Mouse (Mus musculus): Measurements from ENCODE around the gene Slbp. TPM values are rescaled to one million over a fixed set of nuclear protein-coding genes. Genes with fewer than 3 reads are reported as not detected.
A peak's percentile ranks its signal among the peaks of the same experiment; 100 is the strongest.

Gene Slbp
- total RNA-seq (2022) = 10 to 100 TPM; 34.0 to 42.1 (median 38.5) TPM

- peak; percentile 95 for DNase-seq
These were observed at the start of gene Slbp for GRCm38 (mm10) chr5:33651921-33652782. TSS of gene Slbp (minus strand) at chr5:33652574.

GRCm38 (mm10) chr5:33701832-33702231 lies 49.5 kb upstream of the Slbp start:
- DNase-seq = no peak

- no peak for DNase-seq
These were observed 47.6 kb upstream of the Slbp start for GRCm38 (mm10) chr5:33700010-33700409.

- no peak for DNase-seq
These were observed 46.3 kb upstream of the Slbp start for GRCm38 (mm10) chr5:33698669-33699068.

- no peak for DNase-seq
These were observed 45.7 kb upstream of the Slbp start for GRCm38 (mm10) chr5:33697947-33698512.

DNA sequence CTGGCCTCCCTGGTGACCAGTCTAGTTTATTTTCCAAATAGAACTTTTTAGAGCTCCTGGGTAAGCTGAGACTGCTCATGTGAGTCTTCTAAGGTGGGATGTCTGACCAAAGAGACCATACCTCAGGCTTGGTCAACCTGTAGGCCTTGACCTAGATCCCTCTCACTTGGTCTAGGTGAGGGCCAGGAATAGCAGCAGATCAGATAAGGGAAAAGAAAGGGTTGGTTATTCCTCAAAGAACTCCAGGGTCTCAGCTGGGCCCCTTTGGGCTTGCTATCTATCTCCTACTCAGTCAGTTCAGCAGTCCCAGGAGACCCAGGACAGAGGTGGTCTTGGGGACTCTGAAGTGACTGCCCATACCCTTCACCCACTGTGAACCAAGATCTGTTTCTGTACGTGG lies 45.2 kb upstream of the Slbp start:
- no peak for DNase-seq

- no peak for DNase-seq
These were observed 44.1 kb upstream of the Slbp start for GRCm38 (mm10) chr5:33696430-33696829.

GRCm38 (mm10) chr5:33695718-33696121 lies 43.3 kb upstream of the Slbp start:
- no peak for DNase-seq

GRCm38 (mm10) chr5:33694848-33695717 lies 42.7 kb upstream of the Slbp start:
- no peak for DNase-seq

GRCm38 (mm10) chr5:33694461-33694847 lies 42.1 kb upstream of the Slbp start:
- no peak for DNase-seq

DNA sequence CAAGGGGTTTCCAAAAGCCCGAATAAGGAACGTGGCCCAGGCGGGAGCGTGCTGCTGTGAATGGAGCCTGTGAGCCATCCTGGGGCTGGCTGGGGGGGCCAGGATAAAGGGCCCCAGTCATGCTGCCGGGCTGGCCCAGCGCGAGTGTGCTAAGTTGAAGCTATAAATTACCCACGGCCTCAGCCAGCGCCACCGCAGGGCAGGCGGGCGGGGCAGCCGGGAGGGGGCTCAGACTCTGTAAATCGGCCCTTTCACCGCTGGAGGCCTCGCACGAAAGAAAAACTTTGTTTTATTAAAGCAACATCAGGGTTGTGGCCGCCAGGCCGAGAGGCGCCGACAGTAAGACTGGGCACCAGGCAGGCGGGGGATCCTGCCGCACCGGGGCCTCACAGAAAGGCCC lies 40.0 kb upstream of the Slbp start:
- no peak for DNase-seq

DNA sequence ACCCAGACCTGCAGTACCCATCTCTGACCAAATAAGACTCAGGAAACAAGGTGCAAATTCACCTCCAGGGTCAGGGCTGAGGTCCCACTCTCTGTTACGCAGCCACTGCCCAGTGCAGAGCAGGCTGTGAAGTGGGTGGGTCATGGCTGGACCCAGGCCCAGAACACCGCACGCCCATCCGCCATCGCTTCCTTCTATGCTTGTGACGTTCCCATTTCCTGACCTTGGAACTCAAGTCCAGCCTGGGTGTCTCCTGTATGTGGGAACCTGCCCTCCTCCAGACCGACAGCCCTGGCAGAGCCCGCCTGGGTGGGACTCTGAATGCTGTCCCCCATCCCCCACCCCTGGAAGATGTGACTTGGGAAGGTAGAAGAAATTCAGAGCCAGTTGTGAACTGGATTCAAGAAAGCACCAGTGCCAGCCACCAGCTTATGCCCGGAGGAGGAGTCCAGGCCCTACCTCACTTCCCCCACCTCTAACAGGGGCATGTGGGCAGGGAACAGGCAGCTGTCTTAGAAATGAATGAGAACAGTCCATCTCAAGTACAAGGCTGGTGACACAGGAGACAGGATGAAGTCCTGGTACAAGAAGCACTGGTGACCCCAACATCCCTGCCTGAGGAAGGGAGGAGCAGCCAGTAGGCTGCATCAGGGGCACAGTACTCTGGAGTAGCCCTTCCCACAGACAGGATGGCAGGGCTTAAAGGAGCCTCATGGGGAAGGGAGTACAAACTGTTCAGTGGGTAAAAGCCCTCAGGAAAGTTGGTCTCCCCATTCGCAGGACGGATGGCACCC lies 37.7 kb upstream of the Slbp start:
- no peak for DNase-seq

GRCm38 (mm10) chr5:33689221-33689844 lies 37.0 kb upstream of the Slbp start:
- no peak for DNase-seq

DNA sequence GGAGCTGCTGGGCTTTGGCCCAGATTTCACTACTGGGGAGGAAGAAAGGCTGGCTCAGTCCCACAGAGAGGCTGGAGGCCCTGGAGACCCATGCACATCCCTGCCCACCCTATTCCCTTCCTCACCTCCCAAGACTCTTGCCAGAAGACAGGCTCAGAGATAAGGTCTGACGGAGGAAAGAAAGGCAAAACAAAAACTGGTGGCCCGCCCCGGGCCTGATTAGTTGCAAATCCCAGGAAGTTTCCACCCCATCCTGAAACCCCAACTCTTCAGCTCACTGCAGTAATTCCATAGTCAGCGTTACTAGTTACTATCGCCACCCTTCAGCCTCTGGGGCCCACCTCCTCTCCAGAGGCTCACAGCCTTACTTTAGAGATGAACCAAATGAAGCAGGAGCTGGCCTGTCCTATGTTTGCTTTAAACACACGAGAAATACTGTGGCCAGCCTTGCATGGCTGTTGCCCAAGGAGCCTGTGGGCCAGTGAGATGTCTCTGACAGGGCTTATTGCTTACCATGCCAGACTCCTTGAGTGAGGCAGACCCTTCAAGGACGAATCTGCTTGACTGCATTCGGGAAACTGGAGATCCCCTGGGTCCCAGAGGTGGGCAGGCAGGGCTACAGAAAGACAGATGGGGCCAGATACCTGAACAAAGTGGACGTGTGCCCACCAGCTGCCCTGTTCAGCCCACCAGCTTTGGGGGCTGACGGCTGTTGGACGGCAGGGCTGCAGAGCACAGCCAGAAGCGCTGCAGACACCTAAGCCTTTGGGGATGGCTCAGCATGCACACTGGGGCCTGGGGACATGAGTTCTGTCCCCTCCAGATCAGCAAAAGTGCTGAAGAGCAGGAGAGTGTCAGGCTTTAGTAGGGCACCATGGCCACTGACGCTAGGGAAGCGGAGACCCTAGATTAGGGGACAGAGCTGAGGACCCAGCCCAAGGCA lies 36.2 kb upstream of the Slbp start:
- no peak for DNase-seq

DNA sequence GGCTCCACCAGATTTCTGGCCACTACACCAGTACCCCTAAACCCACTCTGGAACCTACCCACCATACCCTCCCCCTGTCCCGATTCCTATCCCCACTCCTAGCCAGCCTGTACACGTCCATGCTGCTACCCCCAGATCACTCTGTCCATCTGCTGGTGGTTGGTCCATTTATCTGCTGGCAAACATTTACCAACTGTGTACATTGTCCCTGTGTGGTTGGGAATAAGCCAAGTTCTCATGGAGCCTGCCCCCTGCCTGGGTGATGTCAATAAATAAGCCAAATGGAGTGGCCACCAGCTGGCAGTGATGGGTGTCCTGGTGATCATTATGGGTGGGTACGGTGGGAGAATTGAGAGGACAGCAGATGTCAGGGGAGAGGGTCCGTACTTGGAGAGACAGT lies 34.8 kb upstream of the Slbp start:
- DNase-seq = no peak

DNA sequence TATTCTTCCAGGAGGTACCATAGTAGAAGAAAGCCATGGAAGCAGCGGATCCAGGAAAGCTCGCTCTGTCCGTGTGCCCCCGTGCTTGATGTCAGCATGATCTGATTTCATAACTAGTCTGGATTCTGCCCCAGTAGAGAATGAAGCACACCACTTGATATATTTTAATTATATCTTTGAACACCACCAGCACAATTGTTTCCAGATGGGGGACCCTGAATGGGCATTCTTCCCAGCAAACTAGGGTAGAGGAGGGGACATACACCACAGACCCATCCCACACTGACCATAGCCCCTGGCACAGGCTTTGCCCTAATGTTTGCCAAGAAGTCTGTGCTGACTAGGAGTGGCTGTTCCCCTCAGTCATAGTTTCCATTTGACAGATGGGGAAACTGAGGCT lies 32.6 kb upstream of the Slbp start:
- no peak for DNase-seq

- no peak for DNase-seq
These were observed 31.7 kb upstream of the Slbp start for GRCm38 (mm10) chr5:33683897-33684652.

- no peak for DNase-seq
These were observed 30.6 kb upstream of the Slbp start for GRCm38 (mm10) chr5:33682963-33683362.

DNA sequence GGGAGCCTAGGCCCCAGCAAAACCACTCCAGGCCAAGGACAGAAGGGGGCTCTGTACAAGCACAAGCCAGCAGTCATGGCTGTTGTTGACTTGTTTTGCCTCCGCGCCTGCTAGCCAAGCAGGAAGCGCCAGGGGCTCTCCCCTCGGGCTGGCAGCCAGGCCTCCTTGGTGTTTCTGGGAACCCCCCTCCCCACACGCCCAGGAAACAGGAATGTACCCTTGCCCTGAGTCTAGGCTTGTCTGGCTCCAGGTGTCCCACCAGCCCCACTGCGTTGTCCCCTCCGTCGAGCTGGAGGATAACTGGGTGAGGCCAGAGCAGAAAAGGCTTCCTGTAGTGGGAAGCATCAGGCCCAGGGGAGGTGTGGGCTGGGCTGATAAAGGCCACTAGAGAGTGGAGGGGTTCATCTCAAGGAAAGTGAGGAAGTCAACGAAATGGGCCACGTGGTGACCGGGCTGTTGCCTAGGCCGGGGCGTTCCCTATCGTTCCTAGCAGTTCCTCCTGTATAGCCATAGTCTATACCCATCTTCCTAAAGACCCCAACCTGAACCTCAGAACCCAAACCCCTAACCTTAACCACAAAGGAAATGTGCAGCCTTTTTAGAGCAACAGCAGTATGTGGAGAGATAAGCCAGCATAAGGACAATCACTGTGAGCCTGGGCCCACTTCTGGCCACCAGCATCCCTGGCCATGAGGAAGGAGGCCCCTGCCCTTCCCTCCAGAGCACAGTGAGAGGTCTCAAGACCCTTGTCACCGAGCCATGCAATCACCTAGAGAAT lies 29.4 kb upstream of the Slbp start:
- no peak for DNase-seq

Measured in adrenal gland, adult 8-10 months (tissue).